Mouse (Mus musculus) stomach, embryonic 16.5 days (tissue): ENCODE measurements around the gene Fgd2. TPM values are rescaled to one million over a fixed set of nuclear protein-coding genes. Genes with fewer than 3 reads are reported as not detected.

Experiments used
- ATAC-seq: fragments of 200-750 bp; cut with Nextera tagmentation; 2 replicates; pipeline ENCODE4 v1.8.0; 2017; ENCODE audit warnings: moderate number of reproducible peaks, moderate TSS enrichment; ENCODE audit not compliant: insufficient read depth, low FRiP score
- H3K27ac ChIP-seq: fragments of 300-500 bp; sonication (generic); 2 replicates; pipeline ENCODE4 v1.5.1; 2014; ENCODE audit warnings: low read length
- H3K27me3 ChIP-seq: fragments of 300-500 bp; sonication (generic); 2 replicates; pipeline ENCODE4 v1.6.1; 2014; ENCODE audit warnings: low read length, control low read depth, mixed read lengths; ENCODE audit not compliant: control insufficient read depth, insufficient read depth
- H3K36me3 ChIP-seq: fragments of 300-500 bp; sonication (generic); 2 replicates; pipeline ENCODE4 v1.6.1; 2014; ENCODE audit warnings: low read length; ENCODE audit not compliant: control insufficient read depth, insufficient read depth
- H3K4me1 ChIP-seq: fragments of 300-500 bp; sonication (generic); 2 replicates; pipeline ENCODE4 v1.6.1; 2014; ENCODE audit warnings: low read length, control low read depth, mixed read lengths; ENCODE audit not compliant: control insufficient read depth, insufficient read depth
- H3K4me2 ChIP-seq: fragments of 300-500 bp; sonication (generic); 2 replicates; pipeline ENCODE4 v1.6.1; 2014; ENCODE audit warnings: low read depth, low read length, mixed read lengths
- H3K4me3 ChIP-seq: fragments of 300-500 bp; sonication (generic); replicated peaks from 2 replicates; pipeline ENCODE4 v1.5.1; 2014; ENCODE audit warnings: mild to moderate bottlenecking, low read length
- H3K9ac ChIP-seq: fragments of 300-500 bp; sonication (generic); 2 replicates; pipeline ENCODE4 v1.6.1; 2014; ENCODE audit warnings: low read length
- H3K9me3 ChIP-seq: fragments of 300-500 bp; sonication (generic); replicated peaks from 2 replicates; pipeline ENCODE4 v1.6.1; 2016; ENCODE audit warnings: low read length, control low read depth; ENCODE audit not compliant: control insufficient read depth
- WGBS: fragments of 180-500 bp; shearing (Covaris S2); extraction: QIAGEN DNeasy Blood & Tissue Kit; methylation state at CpG from one replicate; pipeline ENCODE4 v1.1.7; 2014; 5-methylcytosine and 5-hydroxymethylcytosine counted together
- polyA plus RNA-seq: library from polyadenylated mRNA; unstranded; fragments of >200 nt; fragmentation: Nextera tagmentation; extraction: Ambion mirVana; gene quantifications from 2 replicates; pipeline ENCODE4 v1.2.1, GENCODE M21; 2015

The Fgd2 gene
- polyA plus RNA-seq, 1 experiment from 2014 or later = 13.1 TPM

DNA sequence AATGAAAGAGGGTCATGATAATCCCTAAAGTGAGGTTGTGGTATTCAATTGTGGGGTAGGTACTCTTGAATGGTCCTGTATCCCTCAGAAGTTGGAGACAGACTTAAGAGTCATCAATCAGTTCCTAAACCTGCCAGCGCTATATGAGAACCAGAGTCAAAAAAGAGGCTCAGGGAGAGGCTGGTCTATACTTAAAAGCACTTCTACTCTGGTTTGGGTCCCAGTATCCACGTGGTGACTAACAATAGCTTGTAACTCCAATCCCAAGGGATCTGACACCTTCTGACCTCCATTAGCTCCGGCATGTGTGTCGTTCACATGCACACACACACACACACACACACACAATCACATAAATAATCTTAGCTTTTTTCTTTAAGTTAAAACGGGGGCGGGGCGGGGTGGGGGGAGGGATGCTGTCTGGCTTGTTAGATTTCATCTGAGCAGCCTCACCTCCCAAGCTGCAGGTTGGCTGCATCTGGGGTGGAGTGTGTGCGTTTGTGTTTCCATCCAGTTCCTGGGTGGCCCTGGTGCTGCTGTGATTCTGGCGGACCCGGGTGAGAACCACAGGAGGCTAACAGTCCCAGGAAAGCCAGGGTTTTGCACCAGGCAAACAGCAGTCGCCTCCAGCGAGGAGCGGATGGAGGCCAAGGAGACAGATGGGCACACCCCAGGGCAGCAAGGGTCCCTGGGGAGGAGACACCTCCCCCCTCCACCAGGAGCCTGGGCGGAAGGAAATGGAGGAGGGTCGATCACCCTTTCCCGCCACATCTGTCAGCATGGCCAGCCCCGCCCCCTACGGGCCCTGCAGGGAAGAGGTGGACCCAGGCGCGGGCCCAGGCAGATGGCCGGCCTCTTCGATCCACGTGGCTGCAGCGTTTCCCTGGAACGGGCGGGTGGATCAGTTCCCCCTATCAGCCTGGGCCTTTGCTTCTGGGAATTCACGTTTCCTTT is 37.0 kb downstream of the Fgd2 start:
- Histone ChIP-seq H3K4me1 (peaks cover 37% of the 10 kb centered on the region), H3K9ac (peak overlapping the region; percentile 66), H3K9me3 (no peaks in the 10 kb centered on the region), H3K4me2 (peak overlapping the region; percentile 57), H3K27ac (peak overlapping the region; percentile 87), H3K4me3 (peak overlapping the region; percentile 37), H3K36me3 (no peaks in the 10 kb centered on the region), H3K27me3 (no peaks in the 10 kb centered on the region)
- peak; percentile 79 for ATAC-seq
- WGBS = 4% methylated on average over 27 of the region's 27 CpGs

DNA sequence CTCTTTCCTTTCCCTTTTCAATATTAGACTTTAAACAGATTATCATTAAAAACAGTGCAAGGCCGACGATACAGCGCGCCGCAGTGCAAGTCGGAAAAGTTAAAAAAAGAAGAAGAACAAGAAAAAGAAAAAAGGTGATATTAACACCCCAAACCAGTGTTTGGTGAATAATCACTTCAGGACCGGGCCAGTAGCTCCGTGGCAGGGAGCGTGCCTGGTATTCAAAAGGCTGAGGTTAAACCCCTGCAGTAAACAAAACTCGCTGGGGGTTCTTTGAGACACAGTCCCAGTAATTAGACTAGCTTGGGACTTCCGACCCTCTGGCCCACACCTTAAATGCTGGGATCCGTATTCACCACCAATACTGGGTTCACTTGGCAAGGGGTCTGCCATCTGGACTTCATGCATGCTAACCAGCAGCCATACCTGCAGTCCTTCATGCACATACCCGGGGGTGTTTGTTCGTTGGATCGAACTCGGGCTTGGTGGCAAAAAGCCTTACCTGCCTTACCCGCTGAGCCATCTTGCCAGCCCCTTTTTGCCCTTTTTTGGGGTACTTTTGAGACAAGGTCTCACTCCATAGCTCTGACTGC is 37.8 kb downstream of the Fgd2 start:
- H3K4me3 ChIP-seq = peak overlapping the region; percentile 37
- H3K4me1 ChIP-seq = peaks cover 33% of the 10 kb centered on the region
- no peaks in the 10 kb centered on the region for H3K9me3 ChIP-seq
- peak overlapping the region; percentile 87 for H3K27ac ChIP-seq
- ATAC-seq = no peak
- peak overlapping the region; percentile 66 for H3K9ac ChIP-seq
- no peaks in the 10 kb centered on the region for H3K36me3 ChIP-seq
- WGBS = 22% methylated on average over 17 of the region's 17 CpGs
- no peaks in the 10 kb centered on the region for H3K27me3 ChIP-seq
- H3K4me2 ChIP-seq = peak overlapping the region; percentile 57

DNA sequence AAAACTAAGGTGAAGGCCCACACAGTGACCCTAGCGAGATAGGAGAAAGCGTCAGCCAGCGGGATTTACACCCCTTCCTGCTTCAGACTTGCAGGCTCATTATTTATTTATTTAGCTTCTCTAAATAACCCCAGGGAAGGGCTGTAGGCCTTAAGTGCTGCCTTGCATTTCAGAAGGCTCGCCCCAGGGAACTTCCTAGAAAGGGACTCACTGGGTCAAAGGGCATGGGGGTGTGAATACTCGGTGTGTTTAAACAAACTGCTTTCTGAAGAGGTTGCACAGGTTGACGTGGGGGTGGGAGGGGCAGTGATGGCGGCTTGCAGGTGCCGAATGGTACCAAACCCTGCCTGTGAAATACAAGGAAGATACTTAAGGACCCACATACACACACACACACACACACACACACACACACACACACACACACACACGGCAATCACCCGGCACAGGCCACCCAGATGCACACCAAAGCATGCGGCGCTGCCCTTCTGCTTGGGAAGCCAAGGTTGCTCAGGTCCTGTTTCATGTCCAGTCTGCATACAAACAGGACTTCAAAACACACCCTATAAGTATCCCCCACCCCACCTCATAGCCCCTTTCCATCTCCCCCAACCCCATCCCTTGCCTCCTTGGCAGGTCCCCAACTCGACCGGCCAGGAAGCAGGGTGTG is 38.7 kb downstream of the Fgd2 start:
- Histone ChIP-seq H3K4me2 (no peak overlapping the region), H3K4me1 (peaks cover 26% of the 10 kb centered on the region), H3K36me3 (no peaks in the 10 kb centered on the region), H3K9me3 (no peaks in the 10 kb centered on the region), H3K27ac (peak overlapping the region; percentile 87; the same call in 1 of the 2 replicates), H3K27me3 (no peaks in the 10 kb centered on the region), H3K4me3 (no peak overlapping the region), H3K9ac (no peak overlapping the region; the same call in 1 of the 2 replicates)
- ATAC-seq = no peak
- 56% methylated on average over 14 of the region's 14 CpGs for WGBS

DNA sequence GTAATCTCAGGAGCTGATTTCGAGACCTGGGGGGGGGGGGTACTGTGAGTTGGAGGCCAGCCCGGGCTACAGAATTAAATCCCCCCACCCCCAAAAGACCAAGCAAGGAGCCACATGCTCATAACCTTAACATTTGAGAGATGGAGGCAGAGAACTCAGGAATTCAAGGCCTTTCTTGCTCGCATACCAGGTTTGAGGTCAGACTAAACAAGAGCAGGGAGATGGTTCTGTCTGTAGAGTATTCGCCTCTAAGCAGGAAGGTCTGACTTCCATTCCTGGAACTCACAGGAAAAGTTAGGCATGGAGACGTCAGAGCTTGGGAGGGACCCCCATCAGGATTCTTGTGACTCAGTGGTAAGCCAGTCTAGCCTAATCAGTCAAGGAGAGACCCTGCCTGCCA is 39.3 kb downstream of the Fgd2 start:
- no peak overlapping the region for H3K9ac ChIP-seq
- WGBS = 54% methylated on average over 5 of the region's 5 CpGs
- no peak overlapping the region for H3K4me2 ChIP-seq
- no peak overlapping the region for H3K4me3 ChIP-seq
- H3K4me1 ChIP-seq = peaks cover 26% of the 10 kb centered on the region
- no peak for ATAC-seq
- no peak overlapping the region for H3K27ac ChIP-seq
- H3K9me3 ChIP-seq = no peaks in the 10 kb centered on the region
- H3K27me3 ChIP-seq = no peaks in the 10 kb centered on the region
- H3K36me3 ChIP-seq = no peaks in the 10 kb centered on the region

DNA sequence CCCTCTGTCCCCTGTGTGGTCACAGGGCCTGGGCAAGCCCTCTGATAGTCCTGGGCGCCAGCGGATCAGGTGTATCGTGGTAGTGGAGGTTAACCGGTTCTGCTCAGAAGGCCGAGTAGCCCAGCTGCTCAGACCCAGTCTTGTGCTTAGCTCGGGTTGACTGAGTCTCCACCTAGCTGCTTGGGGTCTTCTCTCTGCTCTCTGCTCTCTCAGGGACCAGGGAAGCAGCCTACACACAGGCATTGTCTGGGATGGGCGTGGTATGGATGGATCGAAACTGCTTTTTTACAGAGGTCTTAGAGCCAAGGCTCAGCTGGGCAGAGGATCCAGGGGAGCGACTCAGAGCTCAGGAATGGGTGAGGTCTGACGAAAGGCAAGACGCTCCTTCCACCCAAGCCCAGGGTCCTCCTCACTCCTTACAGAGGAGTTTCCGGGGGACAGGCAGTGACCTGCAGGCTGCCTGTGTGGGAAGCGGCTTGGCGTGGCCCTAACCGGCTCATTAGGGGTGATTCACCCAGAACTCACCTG is 41.1 kb downstream of the Fgd2 start:
- Histone ChIP-seq H3K36me3 (no peaks in the 10 kb centered on the region), H3K27me3 (no peaks in the 10 kb centered on the region), H3K4me2 (no peak overlapping the region), H3K4me1 (peaks cover 26% of the 10 kb centered on the region), H3K4me3 (no peak overlapping the region), H3K27ac (peak overlapping the region; percentile 50), H3K9me3 (no peaks in the 10 kb centered on the region), H3K9ac (no peak overlapping the region)
- ATAC-seq = no peak
- 62% methylated on average over 15 of the region's 15 CpGs for WGBS

DNA sequence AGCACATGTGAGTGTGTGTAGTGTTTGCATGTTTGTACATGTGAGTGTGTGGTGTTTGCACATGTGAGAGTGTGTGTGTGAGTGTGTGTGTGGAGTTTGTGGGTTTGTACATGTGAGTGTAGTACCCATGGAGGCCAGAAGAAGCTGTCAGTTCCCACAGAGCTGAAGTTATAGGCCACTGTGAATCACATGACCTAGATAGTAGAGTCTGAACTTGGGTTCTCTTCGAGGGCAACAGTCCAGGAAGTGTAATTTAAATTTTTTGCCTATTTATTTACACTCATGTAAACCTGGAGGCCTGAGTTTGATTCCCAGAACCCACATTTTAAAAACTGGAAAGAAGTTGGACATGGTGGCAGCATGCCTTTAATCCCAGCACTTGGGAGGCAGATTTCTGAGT is 42.5 kb downstream of the Fgd2 start:
- Histone ChIP-seq H3K9me3 (no peaks in the 10 kb centered on the region), H3K4me2 (no peak overlapping the region), H3K4me1 (peaks cover 13% of the 10 kb centered on the region), H3K27me3 (no peaks in the 10 kb centered on the region), H3K4me3 (no peak overlapping the region), H3K27ac (no peak overlapping the region), H3K36me3 (no peaks in the 10 kb centered on the region), H3K9ac (no peak overlapping the region)
- no peak for ATAC-seq
- WGBS = 59% methylated on average over 1 of the region's 1 CpGs

DNA sequence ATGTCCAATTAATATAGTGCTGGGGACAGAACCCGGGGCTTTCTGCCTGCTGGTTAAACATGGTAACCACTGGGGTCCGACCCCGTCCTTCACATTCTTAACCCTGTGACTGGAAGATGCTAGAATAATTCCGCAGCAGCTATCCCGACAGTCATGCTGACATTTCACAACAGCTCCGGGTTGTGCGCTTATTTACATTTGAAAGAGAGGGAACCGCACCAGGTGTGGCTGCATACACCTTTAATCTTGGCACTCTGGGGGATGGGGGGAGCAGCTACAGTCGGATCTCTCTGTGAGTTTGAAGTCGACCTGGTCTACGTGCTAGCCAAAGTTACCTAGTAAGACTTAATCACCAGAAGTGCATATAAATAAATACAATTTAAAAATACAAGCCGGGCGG is 44.8 kb downstream of the Fgd2 start:
- H3K4me2 ChIP-seq = no peak overlapping the region
- no peak for ATAC-seq
- no peak overlapping the region for H3K9ac ChIP-seq
- no peaks in the 10 kb centered on the region for H3K27me3 ChIP-seq
- H3K4me3 ChIP-seq = no peak overlapping the region
- WGBS = 45% methylated on average over 13 of the region's 13 CpGs
- H3K27ac ChIP-seq = no peak overlapping the region
- no peaks in the 10 kb centered on the region for H3K9me3 ChIP-seq
- H3K4me1 ChIP-seq = no peaks in the 10 kb centered on the region
- no peaks in the 10 kb centered on the region for H3K36me3 ChIP-seq

DNA sequence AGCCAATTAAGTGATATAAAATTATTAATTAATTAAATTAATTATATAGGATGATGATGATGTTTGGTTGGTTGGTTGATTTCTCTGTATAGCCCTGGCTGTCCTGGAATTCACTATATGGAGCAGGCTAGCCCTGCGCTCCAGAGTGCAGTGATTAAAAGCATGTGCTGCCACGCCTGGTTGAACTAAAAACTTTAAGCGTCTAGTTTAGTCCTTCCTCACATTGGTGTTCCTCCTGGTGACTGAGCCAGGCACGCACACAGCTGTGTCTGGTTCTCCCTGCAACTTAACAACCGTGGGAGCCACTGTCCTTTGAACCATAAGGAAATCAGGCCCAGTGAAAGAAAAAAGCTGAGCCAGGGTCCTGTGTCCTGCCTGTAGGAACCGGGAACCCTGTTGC is 45.4 kb downstream of the Fgd2 start:
- Histone ChIP-seq H3K4me3 (no peak overlapping the region), H3K36me3 (no peaks in the 10 kb centered on the region), H3K4me1 (no peaks in the 10 kb centered on the region), H3K9me3 (no peaks in the 10 kb centered on the region), H3K9ac (no peak overlapping the region), H3K27ac (no peak overlapping the region), H3K27me3 (no peaks in the 10 kb centered on the region), H3K4me2 (no peak overlapping the region)
- 62% methylated on average over 6 of the region's 6 CpGs for WGBS
- ATAC-seq = no peak

DNA sequence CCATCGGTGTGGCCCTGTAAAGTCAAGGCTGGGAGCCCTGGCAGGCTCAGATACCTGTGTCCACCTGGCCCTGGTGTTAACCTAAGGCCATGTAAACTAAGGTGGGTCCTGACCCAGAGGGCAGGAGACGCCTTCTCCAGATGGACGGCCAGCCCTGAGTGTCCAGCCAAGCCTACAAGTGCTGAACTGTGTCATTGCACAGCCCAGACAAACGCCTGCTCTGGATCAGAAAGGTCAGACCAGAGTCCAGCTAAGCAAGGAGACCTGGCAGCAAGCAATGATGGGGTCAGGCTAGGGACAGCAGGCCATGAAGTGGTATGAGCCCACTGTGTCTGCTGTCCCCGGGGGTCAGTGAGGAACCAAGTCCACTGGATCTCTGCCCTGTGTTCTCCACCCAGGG is 46.7 kb downstream of the Fgd2 start:
- Histone ChIP-seq H3K27me3 (no peaks in the 10 kb centered on the region), H3K4me1 (no peaks in the 10 kb centered on the region), H3K9me3 (no peaks in the 10 kb centered on the region), H3K36me3 (no peaks in the 10 kb centered on the region), H3K4me2 (no peak overlapping the region), H3K9ac (no peak overlapping the region), H3K27ac (no peak overlapping the region), H3K4me3 (no peak overlapping the region)
- no peak for ATAC-seq
- 80% methylated on average over 5 of the region's 5 CpGs for WGBS
